In genomic region chr5:148615706-148616366, GRCm38 (mm10) we compare ENCODE assay signal across 7 mouse cellular contexts.
A peak's percentile ranks its signal among the peaks of the same experiment; 100 is the strongest.
DNase-seq lines count a peak whose midpoint lies in the region; ATAC-seq and TF ChIP-seq lines count a peak whose summit lies in the region.

No protein-coding gene starts in this region.

- no peak overlapping the region for H3K27ac ChIP-seq in lung, embryonic 14.5 days (ENCODE audit: low read depth)
- H3K27ac ChIP-seq in lung, postnatal 0 days (ENCODE audit: low read length): no peak overlapping the region
- no peak overlapping the region for H3K27ac ChIP-seq in embryonic facial prominence, embryonic 13.5 days
- peak overlapping the region; percentile 83 for H3K27ac ChIP-seq in hindbrain, embryonic 13.5 days
- no peak overlapping the region; the same call in 1 of the 2 replicates for H3K27ac ChIP-seq in midbrain, embryonic 16.5 days (ENCODE audit: low read length)

- no peak overlapping the region for H3K9ac ChIP-seq in lung, embryonic 14.5 days
- H3K9ac ChIP-seq in lung, postnatal 0 days (replicated peaks; ENCODE audit: low read depth): no peak overlapping the region
- 0 out of 2 replicates have a peak overlapping the region, but pooled peaks have one; percentile 7 for H3K9ac ChIP-seq in embryonic facial prominence, embryonic 13.5 days
- H3K9ac ChIP-seq in hindbrain, embryonic 13.5 days: no peak overlapping the region
- H3K9ac ChIP-seq in midbrain, embryonic 16.5 days (ENCODE audit: low read depth, low read length): no peak overlapping the region

- H3K36me3 ChIP-seq in lung, embryonic 14.5 days (ENCODE audit: insufficient read depth): no peaks in the 10 kb centered on the region
- no peaks in the 10 kb centered on the region for H3K36me3 ChIP-seq in lung, postnatal 0 days (ENCODE audit: insufficient read depth, low read length)
- H3K36me3 ChIP-seq in embryonic facial prominence, embryonic 13.5 days: no peaks in the 10 kb centered on the region
- no peaks in the 10 kb centered on the region for H3K36me3 ChIP-seq in hindbrain, embryonic 13.5 days
- H3K36me3 ChIP-seq in midbrain, embryonic 16.5 days (ENCODE audit: control insufficient read depth, insufficient read depth, low read length): no peaks in the 10 kb centered on the region

- no peak for TF ChIP-seq CTCF in lung, embryonic 14.5 days (IDR thresholded peaks at IDR 0.05; ENCODE audit: low read depth)
- TF ChIP-seq CTCF in lung, postnatal 0 days (IDR thresholded peaks at IDR 0.05): no peak

- ATAC-seq in lung, embryonic 14.5 days (ENCODE audit: insufficient read depth): peak; percentile 63; the same call in 1 of the 2 replicates
- no peak for ATAC-seq in lung, postnatal 0 days
- ATAC-seq in embryonic facial prominence, embryonic 13.5 days (ENCODE audit: insufficient number of reproducible peaks, insufficient read depth, low FRiP score, low TSS enrichment, low read depth): no peak
- ATAC-seq in hindbrain, embryonic 13.5 days (ENCODE audit: low FRiP score): peak; percentile 76
- peak; percentile 66; the same call in 1 of the 2 replicates for ATAC-seq in midbrain, embryonic 16.5 days
- ATAC-seq in erythroblast, adult 5-6 weeks (replicated peaks; ENCODE audit: low FRiP score, poor library complexity, severe bottlenecking): no peak
- no peak for ATAC-seq in megakaryocyte, adult 5-6 weeks (ENCODE audit: poor library complexity, severe bottlenecking)

- peak; percentile 59 for DNase-seq in lung, embryonic 14.5 days
- DNase-seq in lung, postnatal 0 days (ENCODE audit: low spot score): no peak

- H3K9me3 ChIP-seq in lung, embryonic 14.5 days (ENCODE audit: low read depth, low read length): no peaks in the 10 kb centered on the region
- no peaks in the 10 kb centered on the region for H3K9me3 ChIP-seq in lung, postnatal 0 days (ENCODE audit: low read length)
- no peaks in the 10 kb centered on the region for H3K9me3 ChIP-seq in embryonic facial prominence, embryonic 13.5 days
- H3K9me3 ChIP-seq in hindbrain, embryonic 13.5 days: no peaks in the 10 kb centered on the region
- H3K9me3 ChIP-seq in midbrain, embryonic 16.5 days (replicated peaks; ENCODE audit: control insufficient read depth, low read length, poor library complexity, severe bottlenecking): peaks cover 5% of the 10 kb centered on the region

- no peak overlapping the region for H3K4me2 ChIP-seq in lung, embryonic 14.5 days
- no peak overlapping the region for H3K4me2 ChIP-seq in lung, postnatal 0 days (replicated peaks; ENCODE audit: low read depth, low read length)
- H3K4me2 ChIP-seq in embryonic facial prominence, embryonic 13.5 days: 0 out of 2 replicates have a peak overlapping the region, but pooled peaks have one; percentile 26
- H3K4me2 ChIP-seq in hindbrain, embryonic 13.5 days: no peak overlapping the region
- H3K4me2 ChIP-seq in midbrain, embryonic 16.5 days (ENCODE audit: low read length): no peak overlapping the region

- H3K4me1 ChIP-seq in lung, embryonic 14.5 days (ENCODE audit: insufficient read depth): no peaks in the 10 kb centered on the region; the same call in 1 of the 2 replicates
- no peaks in the 10 kb centered on the region for H3K4me1 ChIP-seq in lung, postnatal 0 days (ENCODE audit: insufficient read depth, low read depth, low read length)
- peaks cover 19% of the 10 kb centered on the region for H3K4me1 ChIP-seq in embryonic facial prominence, embryonic 13.5 days
- peaks cover 25% of the 10 kb centered on the region for H3K4me1 ChIP-seq in hindbrain, embryonic 13.5 days (replicated peaks)
- H3K4me1 ChIP-seq in midbrain, embryonic 16.5 days (ENCODE audit: control insufficient read depth, insufficient read depth, low read length): peaks cover 6% of the 10 kb centered on the region

- WGBS in lung, embryonic 14.5 days: 37% methylated on average over 10 of the region's 10 CpGs
- WGBS in lung, postnatal 0 days: 52% methylated on average over 10 of the region's 10 CpGs
- 44% methylated on average over 10 of the region's 10 CpGs for WGBS in embryonic facial prominence, embryonic 13.5 days
- 24% methylated on average over 10 of the region's 10 CpGs for WGBS in hindbrain, embryonic 13.5 days
- WGBS in midbrain, embryonic 16.5 days: 25% methylated on average over 10 of the region's 10 CpGs

- no peak for TF ChIP-seq EP300 in lung, postnatal 0 days (IDR thresholded peaks at IDR 0.05)

- H3K27me3 ChIP-seq in lung, embryonic 14.5 days (ENCODE audit: insufficient read depth, low read length): no peaks in the 10 kb centered on the region
- H3K27me3 ChIP-seq in lung, postnatal 0 days (replicated peaks; ENCODE audit: insufficient read depth, low read length): no peaks in the 10 kb centered on the region
- H3K27me3 ChIP-seq in embryonic facial prominence, embryonic 13.5 days: peaks cover 4% of the 10 kb centered on the region; the same call in 1 of the 2 replicates
- no peaks in the 10 kb centered on the region for H3K27me3 ChIP-seq in hindbrain, embryonic 13.5 days
- no peaks in the 10 kb centered on the region for H3K27me3 ChIP-seq in midbrain, embryonic 16.5 days (ENCODE audit: control insufficient read depth, insufficient read depth, low read depth, low read length)

- H3K4me3 ChIP-seq in lung, embryonic 14.5 days (ENCODE audit: low read depth, low read length): no peak overlapping the region
- H3K4me3 ChIP-seq in lung, postnatal 0 days (ENCODE audit: low read depth, low read length): no peak overlapping the region
- H3K4me3 ChIP-seq in embryonic facial prominence, embryonic 13.5 days: no peak overlapping the region
- no peak overlapping the region for H3K4me3 ChIP-seq in hindbrain, embryonic 13.5 days
- no peak overlapping the region for H3K4me3 ChIP-seq in midbrain, embryonic 16.5 days (ENCODE audit: low read depth, low read length)

Comparison
In these comparisons a context has a peak if more than half of its experiments do, and no peak if none do; other contexts are left out.
1. ATAC-seq: peak in lung, embryonic 14.5 days (single experiment), hindbrain, embryonic 13.5 days (single experiment) and midbrain, embryonic 16.5 days (single experiment); none in lung, postnatal 0 days (single experiment), embryonic facial prominence, embryonic 13.5 days (single experiment), erythroblast, adult 5-6 weeks (single experiment) and megakaryocyte, adult 5-6 weeks (single experiment).